Mouse (Mus musculus): ENCODE results near the gene Ripor2. TPM values are rescaled to one million over a fixed set of nuclear protein-coding genes. Genes with fewer than 3 reads are reported as not detected.

Gene Ripor2
- total RNA-seq, 2 experiments from 2014 or later = 7.5 to 10.9 TPM

- no peak for DNase-seq
Measured at GRCm38 (mm10) chr13:24584403-24584802, 2.4 kb downstream of the Ripor2 start.

DNA sequence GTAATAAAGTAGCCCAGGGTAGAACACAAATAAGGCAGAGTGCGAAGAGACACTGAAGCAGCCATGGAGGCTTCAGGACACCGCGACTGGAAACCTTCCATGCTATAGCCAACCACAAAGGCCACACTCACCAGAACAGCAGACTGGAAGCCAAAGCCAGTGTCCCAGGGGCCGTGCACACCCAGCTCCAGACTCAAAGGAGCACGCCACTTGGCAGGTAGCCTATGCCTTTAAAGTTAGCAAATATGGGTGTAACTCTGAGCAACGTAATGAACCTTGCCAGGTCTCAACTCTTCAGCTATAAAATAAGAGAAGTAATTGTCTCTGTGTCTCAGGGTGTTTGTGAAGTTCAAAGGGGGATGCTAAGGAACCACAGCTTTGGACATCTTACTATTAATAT is 2.9 kb downstream of the Ripor2 start:
- peak; percentile 54 for DNase-seq

GRCm38 (mm10) chr13:24585369-24585768 is 3.4 kb downstream of the Ripor2 start:
- no peak for DNase-seq

DNA sequence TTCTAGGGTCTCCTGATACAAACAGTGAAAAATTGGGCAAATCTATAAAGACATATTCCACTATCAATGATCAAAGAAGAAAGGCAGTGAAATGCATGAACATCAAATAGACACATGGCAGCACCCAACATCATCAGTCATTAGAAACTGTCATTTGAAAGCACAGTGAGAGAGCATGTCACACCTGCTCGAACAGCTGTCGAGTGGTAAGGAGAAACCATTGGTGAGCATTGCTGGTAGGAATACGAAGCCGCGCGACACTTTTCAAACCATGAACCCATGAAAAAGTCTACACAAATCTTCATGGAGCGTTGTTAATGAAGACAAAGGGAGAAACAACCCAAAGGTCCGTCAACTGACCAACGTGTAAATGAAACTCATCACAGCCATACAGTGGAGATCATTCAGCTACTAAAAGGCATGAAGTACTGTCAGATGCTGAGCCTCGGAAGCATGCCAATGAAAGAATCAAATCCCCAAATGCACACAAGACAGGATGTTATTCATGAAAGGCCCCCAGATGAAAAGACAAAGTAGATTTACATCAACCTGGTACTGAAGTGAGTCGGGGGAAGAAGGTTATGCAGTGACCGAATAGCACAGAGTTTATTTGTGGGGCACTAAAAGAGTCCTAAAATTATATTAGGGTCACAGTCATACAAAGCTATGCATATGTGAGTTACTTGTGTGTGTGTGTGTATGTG is 5.4 kb downstream of the Ripor2 start:
- DNase-seq = no peak

DNA sequence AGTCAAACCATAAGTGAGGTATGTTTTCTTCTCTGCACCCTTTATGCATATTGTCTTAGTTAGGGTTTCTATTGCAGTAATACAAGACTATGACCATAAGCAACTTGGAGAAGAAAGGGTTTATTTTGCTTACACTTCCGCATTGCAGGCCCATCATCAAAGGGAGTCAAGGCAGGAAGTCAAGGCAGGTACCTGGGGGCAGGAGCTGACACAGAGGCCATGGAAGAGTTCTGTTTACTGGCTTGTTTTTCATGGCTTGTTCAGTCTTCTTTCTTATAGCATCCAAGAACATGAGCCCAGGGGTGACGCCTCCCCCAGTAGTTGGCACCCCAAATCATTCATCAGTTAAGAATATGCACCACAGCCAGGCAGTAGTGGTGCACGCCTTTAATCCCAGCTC is 6.6 kb downstream of the Ripor2 start:
- no peak for DNase-seq

DNA sequence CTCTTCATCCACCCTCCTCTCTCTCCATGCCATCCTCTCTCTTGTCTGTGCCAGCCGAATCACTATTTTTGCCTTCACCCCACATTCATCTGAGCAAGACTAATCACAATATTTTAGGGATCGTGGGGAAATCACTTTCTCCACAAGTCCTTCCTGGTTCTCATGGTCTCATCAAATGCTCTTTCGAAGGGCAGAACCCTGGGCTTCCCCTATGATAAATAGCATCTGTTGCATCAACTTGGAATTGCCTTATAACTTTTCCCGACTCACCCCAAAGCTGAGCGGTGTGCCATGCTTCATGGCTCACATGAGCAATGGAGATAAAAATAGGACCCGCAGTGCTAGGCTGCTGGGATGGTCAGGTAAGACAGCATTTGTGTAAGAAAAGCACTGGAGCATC is 9.7 kb downstream of the Ripor2 start:
- DNase-seq = no peak

DNA sequence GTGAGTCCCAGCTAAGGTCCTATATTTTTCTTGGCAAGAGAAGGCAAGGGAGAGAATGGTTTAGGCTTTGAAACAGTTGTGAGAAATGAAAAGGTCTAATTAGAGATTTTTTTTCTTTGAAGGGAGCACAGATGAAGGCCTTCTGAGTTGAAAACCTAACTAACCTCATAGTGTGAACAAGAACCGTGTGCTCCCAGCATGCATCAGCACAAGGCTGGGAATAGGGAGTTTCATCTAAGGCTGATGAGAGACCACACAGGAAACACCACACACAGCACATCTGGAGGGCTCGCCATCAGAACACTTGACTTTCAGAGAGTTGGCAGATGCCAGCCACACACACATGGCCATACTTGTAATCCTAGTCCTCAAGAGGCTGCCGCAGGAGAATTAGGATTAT is 12.3 kb downstream of the Ripor2 start:
- no peak for DNase-seq

- no peak for DNase-seq
Measured at GRCm38 (mm10) chr13:24599631-24600041, 17.6 kb downstream of the Ripor2 start.

DNA sequence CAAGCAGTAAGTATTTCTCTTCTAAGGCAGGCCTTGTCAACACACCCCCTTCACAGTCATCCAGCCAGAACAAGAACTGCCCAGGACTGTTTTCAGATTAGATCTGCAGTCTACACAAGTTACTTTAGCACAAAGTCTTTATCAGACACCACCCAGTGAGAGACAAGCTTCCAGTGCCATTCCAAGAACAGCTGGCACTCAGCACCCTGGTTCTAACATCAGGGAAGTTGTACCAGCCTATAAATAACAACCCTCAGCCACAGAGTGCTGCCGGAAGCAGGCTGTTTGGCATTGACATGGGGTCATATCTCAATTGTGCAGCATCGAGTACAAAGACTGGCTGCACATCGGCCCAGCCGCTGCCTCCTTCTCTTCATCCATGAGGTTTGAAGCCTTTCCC is 21.0 kb downstream of the Ripor2 start:
- peak; percentile 25 for DNase-seq

DNA sequence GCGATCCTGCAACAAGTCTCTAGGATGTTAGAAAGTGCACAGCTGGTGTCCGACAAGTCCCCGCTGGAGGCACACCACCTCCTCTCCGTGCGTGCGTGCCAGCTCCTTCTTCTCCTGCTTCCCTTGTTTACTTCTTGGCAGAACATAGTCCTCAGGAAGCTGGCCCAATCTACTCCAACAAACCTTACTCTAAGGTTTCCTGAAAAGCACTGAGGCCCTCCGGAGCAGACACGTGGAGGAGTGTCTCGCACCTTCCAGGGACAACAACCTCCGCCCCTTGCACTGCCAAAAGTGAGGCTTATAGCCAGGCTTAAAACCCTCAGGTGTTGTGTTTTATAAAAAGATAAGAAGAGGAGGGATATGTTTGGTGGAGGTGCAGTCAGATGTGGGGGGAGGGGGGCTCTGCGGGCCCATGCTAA is 21.6 kb downstream of the Ripor2 start:
- DNase-seq = peak; percentile 27

DNA sequence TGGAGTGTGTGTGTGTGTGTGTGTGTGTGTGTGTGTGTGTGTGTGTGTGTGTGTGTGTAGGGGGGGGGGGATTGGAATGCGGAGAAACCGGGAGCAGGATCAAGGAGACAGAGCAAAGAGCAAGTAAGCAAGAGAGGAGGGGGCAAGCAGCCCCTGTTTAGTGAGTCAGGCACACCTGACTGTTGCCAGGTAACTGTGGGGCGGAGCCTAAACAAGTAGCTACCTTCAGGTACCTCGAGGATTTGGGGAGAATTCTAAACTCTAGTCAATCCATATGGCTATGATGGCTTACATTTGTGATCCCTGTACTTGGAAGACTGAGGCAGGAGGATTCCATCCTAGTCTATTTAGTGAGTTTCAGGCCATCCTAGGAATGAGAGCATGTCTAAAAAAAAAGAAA is 22.1 kb downstream of the Ripor2 start:
- DNase-seq = no peak

- no peak for DNase-seq
Measured at GRCm38 (mm10) chr13:24604761-24605591, 23.0 kb downstream of the Ripor2 start.

DNA sequence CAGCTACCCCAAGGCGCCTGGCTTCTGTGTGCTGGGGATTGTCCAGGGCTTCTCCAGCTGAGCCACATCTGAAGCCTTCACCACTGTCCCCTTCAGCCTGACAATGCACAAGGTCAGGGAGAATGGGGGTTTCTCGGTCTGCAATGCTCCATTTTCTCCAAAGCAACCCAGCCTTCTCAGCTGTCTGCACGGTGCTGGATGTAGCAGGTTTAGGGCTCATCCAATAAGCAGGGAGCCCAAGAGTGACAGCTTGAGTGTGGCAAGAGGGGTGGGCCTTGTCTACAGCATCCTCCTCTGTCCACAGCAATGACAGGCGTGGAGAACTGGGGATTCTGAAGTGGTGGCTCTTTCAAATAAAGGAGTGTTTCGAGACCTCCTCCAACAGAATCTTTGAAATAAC is 23.8 kb downstream of the Ripor2 start:
- DNase-seq = no peak

DNA sequence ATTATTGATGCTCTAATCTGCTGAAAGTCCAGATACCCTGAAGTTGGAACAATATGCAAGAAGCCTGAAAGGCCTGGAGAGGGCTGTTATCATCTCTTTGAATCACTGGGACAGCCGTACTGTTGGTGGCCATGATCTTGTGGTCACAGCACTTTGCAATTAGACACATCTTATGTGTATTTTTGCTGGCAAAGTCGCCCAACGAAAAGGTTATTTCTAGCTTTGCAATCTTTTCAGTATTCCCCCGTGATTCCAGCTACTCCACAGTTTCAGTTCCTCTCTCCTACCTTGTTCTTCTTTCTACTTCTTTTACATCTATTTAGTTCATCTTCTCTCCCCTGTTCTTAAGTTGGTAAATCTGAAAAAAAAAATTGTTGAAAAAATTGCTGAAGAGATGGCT is 26.0 kb downstream of the Ripor2 start:
- no peak for DNase-seq

DNA sequence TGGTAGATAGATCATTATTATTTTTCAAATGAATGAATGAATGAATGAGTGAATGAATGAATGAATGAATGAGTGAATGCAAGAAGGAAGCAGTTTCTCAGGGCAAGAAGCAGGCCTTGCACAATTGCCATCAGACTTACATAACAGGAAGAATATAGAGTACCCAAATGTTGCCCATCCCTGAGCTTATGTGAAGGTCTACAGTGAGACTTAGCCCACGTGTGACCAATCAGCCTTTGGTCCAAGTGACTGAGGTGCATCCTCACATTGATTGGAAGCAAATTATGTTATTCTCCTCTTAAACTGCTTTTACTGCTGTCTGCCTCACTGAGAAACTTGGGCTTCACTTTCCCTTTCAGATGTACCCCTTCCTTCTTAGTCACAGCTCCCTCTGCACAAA is 26.7 kb downstream of the Ripor2 start:
- DNase-seq = no peak

DNA sequence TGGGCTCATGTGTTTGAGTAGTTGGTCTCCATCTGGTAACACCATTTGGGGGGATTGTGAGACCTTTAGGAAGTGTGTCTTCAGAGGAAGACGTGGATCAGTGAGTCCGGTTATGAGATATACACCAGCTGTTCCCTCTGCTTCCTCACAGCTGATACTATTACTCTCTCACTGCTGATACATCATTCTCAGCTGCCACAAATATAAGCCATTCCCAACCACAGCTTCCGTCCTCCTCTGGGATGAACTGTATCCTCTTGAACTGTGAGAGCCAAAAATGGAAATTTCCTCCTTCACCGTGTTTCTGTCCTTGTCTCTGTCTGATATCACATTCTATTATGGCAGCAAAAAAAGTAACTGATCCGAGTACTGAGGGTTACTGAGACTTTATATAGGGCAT is 28.9 kb downstream of the Ripor2 start:
- DNase-seq = no peak

- DNase-seq = no peak
Measured at GRCm38 (mm10) chr13:24613031-24613430, 31.0 kb downstream of the Ripor2 start.

DNA sequence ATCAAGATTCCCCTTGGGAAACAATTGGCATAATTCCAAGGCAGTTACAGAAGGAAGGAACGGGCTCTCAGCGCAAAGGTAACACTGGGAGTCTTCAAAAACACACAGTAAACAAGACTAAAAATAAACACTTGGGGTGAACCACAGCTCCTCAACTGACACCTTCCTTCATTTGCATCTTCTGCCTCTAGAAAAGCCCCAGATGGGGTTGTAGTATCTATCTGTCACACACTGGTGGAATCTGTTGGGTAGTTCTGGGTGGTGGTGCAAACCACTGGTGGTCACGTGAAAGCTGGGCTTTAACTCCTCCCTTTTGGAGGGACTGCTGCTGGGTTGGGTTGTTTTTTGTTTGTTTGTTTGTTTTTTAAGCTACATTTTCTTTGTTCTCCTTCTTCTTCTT is 31.4 kb downstream of the Ripor2 start:
- DNase-seq = no peak

GRCm38 (mm10) chr13:24613927-24614780 is 32.2 kb downstream of the Ripor2 start:
- DNase-seq = no peak

GRCm38 (mm10) chr13:24615921-24616565 is 34.1 kb downstream of the Ripor2 start:
- DNase-seq = peak; percentile 48

GRCm38 (mm10) chr13:24616645-24617044 is 34.7 kb downstream of the Ripor2 start:
- no peak for DNase-seq

DNA sequence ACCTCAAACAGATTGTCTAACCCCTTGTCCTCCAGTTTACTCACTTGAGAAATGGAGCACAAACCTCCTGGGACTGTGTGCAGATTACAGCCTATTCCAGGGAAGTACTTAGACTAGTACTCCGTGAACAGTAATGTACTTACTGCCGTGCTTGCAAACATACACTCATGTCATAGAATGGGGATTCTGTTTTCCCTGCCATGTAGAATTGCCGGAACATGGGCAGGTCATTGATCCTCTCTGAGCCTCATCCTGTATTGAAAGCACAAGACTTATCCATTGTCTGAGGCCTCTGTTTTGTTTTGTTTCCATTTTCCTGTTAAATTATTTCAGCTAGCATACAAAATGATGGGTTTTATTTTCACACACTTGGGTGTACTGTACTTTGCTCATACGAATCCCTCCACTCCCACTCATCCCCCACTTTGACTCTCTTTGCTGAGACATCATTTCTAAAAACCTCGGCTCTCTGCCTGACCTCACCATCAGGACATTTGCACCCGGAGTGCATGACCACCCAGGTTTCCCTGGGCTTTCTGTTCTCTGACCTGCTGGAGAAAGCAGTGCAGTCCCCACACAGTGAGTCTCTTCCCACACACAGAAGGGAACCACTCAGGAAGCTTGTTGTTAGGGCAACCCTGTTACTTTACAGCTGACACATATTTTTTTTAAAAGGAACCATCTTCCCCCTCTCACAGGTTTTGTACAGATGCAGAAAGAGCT is 35.2 kb downstream of the Ripor2 start:
- DNase-seq = no peak

Data from adrenal gland, postnatal 10 days (tissue).